Mouse (Mus musculus): ENCODE results near the gene Olfr67. TPM values are rescaled to one million over a fixed set of nuclear protein-coding genes. Genes with fewer than 3 reads are reported as not detected.
"Not testable (repeated sequence)": the region's sequence is repeated elsewhere in the genome, so short reads cannot be mapped to it uniquely, and the experiment has no call there.

Gene Olfr67
- polyA plus RNA-seq (2015; fragmentation: Nextera tagmentation; extraction: Ambion mirVana), result not detected in 2 replicates

- no peak within 1 kb of the TSS for H3K4me3 ChIP-seq
- H3K4me2 ChIP-seq, result no peak within 1 kb of the TSS
- 90% methylated on average over 3 of the region's 3 CpGs for WGBS
- H3K36me3 ChIP-seq, result no peaks in the 10 kb centered on the region
- ATAC-seq (ENCODE audit: low read depth), result no peak
- H3K9ac ChIP-seq, result no peak within 1 kb of the TSS
- H3K27ac ChIP-seq (replicated peaks), result no peak within 1 kb of the TSS
- H3K9me3 ChIP-seq, result no peaks in the 10 kb centered on the region
- H3K27me3 ChIP-seq, result no peaks in the 10 kb centered on the region
- H3K4me1 ChIP-seq (replicated peaks), result no peaks in the 10 kb centered on the region
Observed at GRCm38 (mm10) chr7:103791721-103792120, at the start of gene Olfr67. TSS of gene Olfr67 (minus strand) at chr7:103791821.

- Histone ChIP-seq H3K4me2 (no peak within 1 kb of the TSS), H3K4me1 (replicated peaks) (no peaks in the 10 kb centered on the region), H3K27me3 (no peaks in the 10 kb centered on the region), H3K9me3 (no peaks in the 10 kb centered on the region), H3K36me3 (no peaks in the 10 kb centered on the region), H3K27ac (replicated peaks) (no peak within 1 kb of the TSS), H3K9ac (no peak within 1 kb of the TSS), H3K4me3 (no peak within 1 kb of the TSS)
- ATAC-seq (ENCODE audit: low read depth), result no peak
- WGBS, result 65% methylated on average over 3 of the region's 3 CpGs
Observed at GRCm38 (mm10) chr7:103840268-103840667, 48.6 kb upstream of the Olfr67 start, which contains the start of gene Hbb-bh2. TSS of gene Hbb-bh2 (minus strand) at chr7:103840520.

- Histone ChIP-seq H3K9me3 (no peaks in the 10 kb centered on the region), H3K27me3 (no peaks in the 10 kb centered on the region), H3K4me2 (no peak within 1 kb of the TSS), H3K27ac (replicated peaks) (no peak within 1 kb of the TSS), H3K4me3 (no peak within 1 kb of the TSS), H3K4me1 (replicated peaks) (no peaks in the 10 kb centered on the region), H3K9ac (no peak within 1 kb of the TSS), H3K36me3 (no peaks in the 10 kb centered on the region)
- 90% methylated on average over 4 of the region's 4 CpGs for WGBS
- ATAC-seq (ENCODE audit: low read depth), result no peak
Observed at GRCm38 (mm10) chr7:103827808-103828207, 36.2 kb upstream of the Olfr67 start, which contains the start of gene Hbb-bs. TSS of gene Hbb-bs (minus strand) at chr7:103828096.

- not testable (repeated sequence) for H3K4me3 ChIP-seq; H3K27me3 ChIP-seq; H3K27ac ChIP-seq (replicated peaks); H3K4me1 ChIP-seq (replicated peaks); H3K36me3 ChIP-seq; ATAC-seq (ENCODE audit: low read depth); H3K9me3 ChIP-seq; H3K4me2 ChIP-seq; H3K9ac ChIP-seq
- WGBS, result no CpG with 5 or more reads among the region's 2 CpGs
Observed at GRCm38 (mm10) chr7:103827139-103827538, 35.5 kb upstream of the Olfr67 start.

DNA sequence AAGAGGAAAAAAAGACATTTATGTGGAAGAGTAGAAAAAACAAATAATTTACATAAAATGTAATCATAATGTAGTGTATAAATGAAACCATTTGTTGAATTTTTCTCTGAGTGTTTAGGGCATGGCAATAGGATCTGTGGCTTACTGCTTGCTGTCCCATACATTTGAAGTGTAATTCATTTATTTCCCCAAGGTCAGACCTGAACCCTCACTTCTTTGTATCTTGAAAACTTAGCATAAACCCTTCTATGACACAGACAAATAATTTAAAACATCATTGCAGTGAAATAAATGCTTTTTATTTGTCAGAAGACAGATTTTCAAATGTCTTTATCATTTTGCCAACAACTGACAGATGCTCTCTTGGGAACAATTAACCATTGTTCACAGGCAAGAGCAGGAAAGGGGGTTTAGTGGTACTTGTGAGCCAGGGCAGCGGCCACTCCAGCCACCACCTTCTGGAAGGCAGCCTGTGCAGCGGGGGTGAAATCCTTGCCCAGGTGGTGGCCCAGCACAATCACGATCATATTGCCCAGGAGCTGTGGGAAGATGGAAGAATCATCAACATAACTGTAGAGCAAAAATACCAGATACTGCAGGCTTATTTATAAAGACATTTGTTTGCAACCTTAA, 34.8 kb upstream of the Olfr67 start:
- Histone ChIP-seq H3K36me3 (no peaks in the 10 kb centered on the region), H3K27ac (replicated peaks) (no peak overlapping the region), H3K9ac (no peak overlapping the region), H3K4me3 (no peak overlapping the region), H3K27me3 (no peaks in the 10 kb centered on the region), H3K4me2 (no peak overlapping the region), H3K9me3 (no peaks in the 10 kb centered on the region), H3K4me1 (replicated peaks) (no peaks in the 10 kb centered on the region)
- ATAC-seq (ENCODE audit: low read depth), result no peak
- WGBS, result 48% methylated on average over 3 of the region's 3 CpGs

- WGBS, result 94% methylated on average over 3 of the region's 3 CpGs
- Histone ChIP-seq H3K9ac (no peak overlapping the region), H3K27me3 (no peaks in the 10 kb centered on the region), H3K27ac (replicated peaks) (no peak overlapping the region), H3K4me2 (no peak overlapping the region), H3K4me1 (replicated peaks) (no peaks in the 10 kb centered on the region), H3K36me3 (no peaks in the 10 kb centered on the region), H3K9me3 (no peaks in the 10 kb centered on the region), H3K4me3 (no peak overlapping the region)
- ATAC-seq (ENCODE audit: low read depth), result no peak
Observed at GRCm38 (mm10) chr7:103825536-103826254, 34.1 kb upstream of the Olfr67 start.

- Histone ChIP-seq H3K4me1 (replicated peaks) (no peaks in the 10 kb centered on the region), H3K4me3 (no peak overlapping the region), H3K4me2 (no peak overlapping the region), H3K9me3 (no peaks in the 10 kb centered on the region), H3K9ac (no peak overlapping the region), H3K36me3 (no peaks in the 10 kb centered on the region), H3K27ac (replicated peaks) (no peak overlapping the region), H3K27me3 (no peaks in the 10 kb centered on the region)
- 94% methylated on average over 2 of the region's 2 CpGs for WGBS
- no peak for ATAC-seq (ENCODE audit: low read depth)
Observed at GRCm38 (mm10) chr7:103824597-103824996, 33.0 kb upstream of the Olfr67 start.

DNA sequence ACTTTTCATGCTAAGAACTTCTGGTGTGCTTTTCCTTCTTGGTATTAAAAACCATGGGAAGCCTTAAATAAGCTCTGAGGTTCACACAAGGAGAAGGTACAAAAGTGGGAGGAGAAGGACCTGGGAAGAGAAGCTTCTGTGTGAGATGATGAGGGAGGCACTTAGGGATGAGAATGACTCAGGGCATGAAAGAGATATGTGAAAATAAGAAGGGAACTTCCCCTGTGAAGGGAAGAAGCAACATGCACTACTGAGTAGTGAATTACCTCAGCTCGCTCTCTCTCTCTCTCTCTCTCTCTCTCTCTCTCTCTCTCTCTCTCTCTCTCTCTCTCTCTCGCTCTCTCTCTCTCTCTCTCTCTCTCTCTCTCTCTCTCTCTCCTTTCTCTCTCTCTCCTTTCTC, 23.5 kb upstream of the Olfr67 start:
- H3K27me3 ChIP-seq; ATAC-seq (ENCODE audit: low read depth); H3K27ac ChIP-seq (replicated peaks); H3K36me3 ChIP-seq; H3K4me3 ChIP-seq; H3K9ac ChIP-seq; H3K4me2 ChIP-seq; H3K4me1 ChIP-seq (replicated peaks); H3K9me3 ChIP-seq: not testable (repeated sequence)
- WGBS, result 50% methylated on average over 1 of the region's 2 CpGs

DNA sequence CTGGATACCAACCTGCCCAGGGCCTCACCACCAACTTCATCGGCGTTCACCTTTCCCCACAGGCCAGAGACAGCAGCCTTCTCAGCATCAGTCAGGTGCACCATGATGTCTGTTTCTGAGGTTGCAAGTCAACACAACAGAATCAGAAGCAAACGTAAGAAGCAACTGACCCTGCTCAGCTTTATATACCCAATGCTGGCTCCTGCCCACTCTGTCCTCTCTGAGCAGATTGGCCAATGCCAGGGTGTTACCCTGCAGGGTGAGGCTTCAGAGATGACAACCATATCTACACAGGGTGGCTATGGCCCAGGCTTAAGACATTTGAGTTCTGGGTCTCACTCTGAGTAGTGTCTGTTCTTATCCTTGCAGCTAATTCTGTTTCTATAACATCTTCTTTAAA, 22.1 kb upstream of the Olfr67 start, which contains the start of gene Hbb-bt:
TSS of gene Hbb-bt (minus strand) at position 231 of the 400 bp plus-strand sequence.
- Histone ChIP-seq H3K36me3 (no peaks in the 10 kb centered on the region), H3K4me2 (no peak within 1 kb of the TSS), H3K9me3 (no peaks in the 10 kb centered on the region), H3K27ac (replicated peaks) (no peak within 1 kb of the TSS), H3K4me3 (no peak within 1 kb of the TSS), H3K4me1 (replicated peaks) (no peaks in the 10 kb centered on the region), H3K27me3 (no peaks in the 10 kb centered on the region), H3K9ac (no peak within 1 kb of the TSS)
- ATAC-seq (ENCODE audit: low read depth), result no peak
- 92% methylated on average over 3 of the region's 3 CpGs for WGBS

DNA sequence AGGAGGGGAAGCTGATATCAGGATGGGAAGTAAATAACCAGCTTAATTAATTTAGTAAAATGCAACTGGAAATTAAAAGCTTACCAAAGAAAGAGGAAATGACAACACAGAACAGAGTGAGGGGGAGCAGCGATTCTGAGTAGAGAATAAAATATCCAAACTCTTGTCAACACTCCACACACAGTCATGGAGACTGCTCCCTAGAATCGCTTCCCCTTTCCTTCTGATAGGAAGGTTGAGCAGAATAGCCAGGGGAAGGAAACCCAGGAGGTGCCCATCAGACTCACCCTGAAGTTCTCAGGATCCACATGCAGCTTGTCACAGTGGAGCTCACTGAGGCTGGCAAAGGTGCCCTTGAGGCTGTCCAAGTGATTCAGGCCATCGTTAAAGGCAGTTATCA, 21.5 kb upstream of the Olfr67 start:
- H3K9me3 ChIP-seq; H3K4me1 ChIP-seq (replicated peaks); H3K9ac ChIP-seq; H3K27ac ChIP-seq (replicated peaks); H3K4me3 ChIP-seq; H3K4me2 ChIP-seq; H3K27me3 ChIP-seq; ATAC-seq (ENCODE audit: low read depth); H3K36me3 ChIP-seq: not testable (repeated sequence)
- no CpG with 5 or more reads among the region's 3 CpGs for WGBS

- no peak overlapping the region for H3K27ac ChIP-seq (replicated peaks)
- no peak overlapping the region for H3K4me2 ChIP-seq
- 74% methylated on average over 1 of the region's 1 CpGs for WGBS
- H3K36me3 ChIP-seq, result no peaks in the 10 kb centered on the region
- no peaks in the 10 kb centered on the region for H3K4me1 ChIP-seq (replicated peaks)
- H3K9ac ChIP-seq, result no peak overlapping the region
- H3K4me3 ChIP-seq, result no peak overlapping the region
- ATAC-seq (ENCODE audit: low read depth), result no peak
- no peaks in the 10 kb centered on the region for H3K27me3 ChIP-seq
- H3K9me3 ChIP-seq, result no peaks in the 10 kb centered on the region
Observed at GRCm38 (mm10) chr7:103812174-103812573, 20.6 kb upstream of the Olfr67 start.

GRCm38 (mm10) chr7:103811223-103811845, 19.7 kb upstream of the Olfr67 start:
- 93% methylated on average over 1 of the region's 1 CpGs for WGBS
- ATAC-seq (ENCODE audit: low read depth), result no peak
- H3K4me2 ChIP-seq, result no peak overlapping the region

More at GRCm38 (mm10) chr7:103811223-103811845, 19.7 kb upstream of the Olfr67 start:
- Histone ChIP-seq H3K36me3 (no peaks in the 10 kb centered on the region), H3K4me3 (no peak overlapping the region), H3K27ac (replicated peaks) (no peak overlapping the region), H3K27me3 (no peaks in the 10 kb centered on the region), H3K4me1 (replicated peaks) (no peaks in the 10 kb centered on the region), H3K9ac (no peak overlapping the region), H3K9me3 (no peaks in the 10 kb centered on the region)

Measured in neural tube, embryonic 13.5 days (tissue).